Mouse (Mus musculus) thymus, postnatal 25 days (tissue): ENCODE results near the gene Kcng4.

Source experiments
- DNase-seq: peaks from one replicate; pipeline ENCODE4 v3.0.0; 2022

The Kcng4 gene

DNA sequence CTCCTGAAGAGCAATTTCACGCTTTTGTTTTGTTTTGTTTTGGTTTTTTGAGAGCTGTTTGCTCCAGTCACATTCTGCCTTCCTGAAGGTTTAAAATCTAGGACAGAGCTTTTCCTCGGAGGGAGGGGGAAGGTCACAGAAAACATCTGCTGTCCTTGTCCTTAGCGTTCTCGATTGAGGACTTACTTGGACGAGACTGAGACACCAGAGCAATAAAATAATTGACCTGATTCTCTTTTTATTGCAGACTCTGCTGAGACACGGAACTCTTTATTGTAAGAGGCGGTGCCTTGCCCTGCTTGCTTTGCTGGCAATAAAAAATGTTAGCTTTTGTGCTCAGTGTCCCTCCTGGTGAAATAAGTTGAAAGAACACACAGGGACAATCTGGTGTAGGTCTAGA, 4.3 kb upstream of the Kcng4 start:
- DNase-seq = no peak

DNA sequence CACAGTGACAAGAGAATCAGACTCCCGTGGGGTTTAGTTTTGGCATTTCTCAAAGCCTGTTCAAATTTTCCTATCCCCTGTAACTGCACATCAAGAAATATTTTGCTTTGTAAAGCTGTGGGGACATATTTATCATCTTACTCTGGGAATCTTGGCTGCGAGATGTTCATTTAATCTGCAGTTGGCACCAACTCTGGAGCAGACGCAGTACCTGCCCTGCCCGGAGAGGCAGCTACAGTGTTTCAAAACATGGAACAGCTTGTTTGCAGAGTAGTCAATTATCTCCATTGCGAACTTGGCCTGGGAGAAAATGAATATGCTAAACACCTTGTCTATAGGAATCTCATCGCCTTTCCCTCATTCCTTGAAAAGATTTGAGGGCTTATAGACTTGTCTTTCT, 2.8 kb upstream of the Kcng4 start:
- DNase-seq = no peak

DNA sequence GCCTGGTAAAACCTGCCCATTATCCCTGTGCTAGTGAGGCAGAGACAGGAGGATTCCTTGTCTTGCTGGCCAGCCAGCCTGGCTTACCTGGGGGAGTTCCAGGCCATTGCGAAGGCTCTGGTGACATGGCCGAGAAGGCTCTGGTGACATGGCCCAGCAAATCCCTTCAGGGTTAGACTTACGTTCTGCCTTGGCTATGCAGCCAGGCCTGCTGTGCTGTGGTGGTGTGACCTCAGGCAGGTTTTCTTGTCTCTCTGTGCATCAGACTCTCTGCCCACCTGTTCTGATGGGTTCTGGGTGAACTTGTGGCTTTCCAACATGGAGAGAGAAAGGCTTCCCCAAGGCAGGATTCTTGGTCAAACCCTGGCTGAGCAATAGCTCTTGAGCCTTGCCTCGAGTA, 1.9 kb upstream of the Kcng4 start:
- no peak for DNase-seq

DNA sequence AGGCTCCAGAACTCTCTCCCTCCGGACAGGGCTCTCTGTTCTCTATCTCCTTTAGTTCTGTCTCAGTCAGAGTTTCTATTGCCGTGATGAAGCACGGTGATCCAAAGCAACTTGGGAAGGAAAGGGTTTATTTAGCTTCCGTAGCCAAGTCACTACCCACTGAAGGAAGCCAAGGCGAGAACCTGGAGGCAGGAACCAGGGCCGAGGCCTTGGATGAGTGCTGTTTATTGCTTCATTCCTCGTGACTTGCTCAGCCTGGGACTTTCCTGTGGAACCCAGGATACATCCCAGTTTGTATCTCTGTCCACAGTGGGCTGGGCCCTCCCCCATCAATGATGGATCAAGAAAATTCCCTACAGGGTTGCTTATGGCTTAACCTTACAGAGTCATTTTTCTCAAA, 1.3 kb upstream of the Kcng4 start:
- DNase-seq = no peak

DNA sequence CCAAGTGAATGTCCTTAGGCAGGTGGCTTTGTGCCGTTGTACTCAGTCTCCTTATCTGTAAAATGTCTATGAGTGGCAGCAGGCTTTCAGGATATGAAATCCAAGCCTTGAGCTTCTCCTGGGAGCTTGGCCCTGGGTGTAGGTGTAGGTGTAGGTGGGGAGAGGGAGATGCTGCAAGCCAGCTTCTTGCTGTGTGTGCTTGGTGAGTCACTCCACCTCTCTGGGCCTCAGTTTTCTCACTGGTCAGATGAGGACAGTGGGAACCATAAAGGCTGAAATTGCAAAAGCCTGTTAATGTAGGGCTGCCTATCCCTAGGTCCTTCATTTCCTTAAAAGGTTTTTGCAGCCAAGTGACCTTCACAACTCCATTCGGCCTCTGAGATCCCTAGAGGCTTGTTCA, 478 bp upstream of the Kcng4 start:
- no peak for DNase-seq

DNA sequence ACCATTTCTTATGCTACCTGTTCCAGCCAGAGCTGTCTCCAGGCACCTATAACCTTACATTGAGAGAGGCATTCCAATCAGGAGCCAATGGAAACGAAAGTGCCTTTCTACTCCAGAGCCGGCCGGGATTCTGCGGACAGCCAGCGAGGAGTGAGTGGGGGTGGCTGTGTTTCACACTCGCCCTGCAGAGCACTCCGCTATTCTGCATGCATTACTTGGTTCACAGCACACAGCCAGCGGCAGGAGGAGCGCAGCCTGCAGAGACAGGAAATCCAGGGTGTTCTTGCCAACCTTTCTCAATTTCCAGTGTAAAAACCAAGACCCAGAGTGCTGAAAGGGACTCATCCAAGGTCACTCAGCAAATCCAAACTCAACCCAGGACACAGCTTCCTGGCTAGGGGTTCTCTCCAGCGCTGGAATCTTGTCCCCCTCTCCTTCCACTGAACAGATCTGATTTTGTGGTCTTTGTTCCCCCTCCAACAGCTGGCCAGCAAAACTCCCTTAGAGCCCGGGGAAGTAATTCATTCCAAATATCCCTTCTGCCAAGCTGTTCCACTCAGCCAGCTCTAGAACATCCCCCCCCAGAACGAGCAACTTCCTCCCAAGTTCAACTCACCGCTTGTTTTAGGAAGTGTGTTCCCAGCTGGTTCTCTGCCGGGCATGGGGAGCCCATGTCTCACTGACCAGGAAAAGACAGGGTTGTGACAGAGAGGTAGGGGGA, 704 bp downstream of the Kcng4 start:
- no peak for DNase-seq

DNA sequence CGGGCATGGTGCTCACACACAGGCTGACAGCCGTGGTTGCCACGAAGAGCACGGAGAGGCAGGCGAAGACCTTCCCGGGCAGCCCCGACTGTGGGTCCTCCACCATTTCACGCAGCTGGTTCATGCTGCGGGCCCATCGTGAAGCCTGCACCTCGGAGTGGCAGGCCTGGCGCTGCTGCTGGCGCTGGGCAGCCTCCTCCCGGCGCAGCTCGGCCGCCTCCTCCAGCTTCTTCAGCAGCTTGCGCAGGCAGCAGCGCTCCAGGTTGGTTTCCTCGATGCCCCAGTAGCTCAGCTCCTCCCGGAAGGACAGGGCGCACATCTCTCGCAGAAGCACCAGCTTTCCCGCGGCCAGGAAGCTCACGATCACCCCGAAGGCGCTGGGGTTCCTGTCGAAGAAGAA, 2.6 kb downstream of the Kcng4 start:
- DNase-seq = no peak

DNA sequence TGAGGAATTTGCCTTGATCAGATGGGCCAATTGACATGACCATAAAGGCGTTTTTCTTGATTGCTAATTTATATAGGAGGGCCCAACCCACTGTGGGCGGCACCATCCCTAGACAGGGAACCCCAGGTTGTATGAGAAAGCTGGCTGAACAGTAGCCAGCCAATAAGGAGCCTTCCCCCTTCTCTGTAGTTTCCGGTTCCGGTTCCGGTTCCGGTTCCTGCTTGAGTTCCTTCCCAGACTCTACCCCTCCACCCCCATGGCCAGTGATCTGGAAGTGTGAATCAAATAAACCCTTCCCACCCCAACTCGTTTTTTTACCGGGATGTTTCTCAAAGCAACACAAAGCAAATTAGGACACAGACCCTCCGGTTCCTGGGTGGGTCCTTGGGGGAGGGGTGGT, 3.2 kb downstream of the Kcng4 start:
- DNase-seq = no peak

DNA sequence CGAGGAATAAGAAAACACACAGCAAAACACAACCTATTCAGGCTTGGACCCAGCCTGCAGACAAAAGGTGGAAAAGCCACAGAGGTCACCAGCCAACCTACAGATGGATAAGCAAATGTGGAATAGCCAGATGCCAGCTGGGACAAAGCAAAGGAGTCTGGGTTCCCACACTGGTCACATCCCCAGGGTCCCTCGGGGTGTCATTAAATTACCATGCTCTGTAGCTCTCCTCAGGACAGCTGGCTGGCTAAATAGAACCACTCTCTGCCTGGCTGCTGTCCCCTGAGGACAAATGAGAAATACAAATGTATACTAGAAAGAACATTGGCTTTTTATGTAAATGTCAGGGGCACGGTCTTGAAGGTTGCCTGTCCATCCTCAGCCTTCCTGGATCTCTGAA, 4.6 kb downstream of the Kcng4 start:
- DNase-seq = no peak

DNA sequence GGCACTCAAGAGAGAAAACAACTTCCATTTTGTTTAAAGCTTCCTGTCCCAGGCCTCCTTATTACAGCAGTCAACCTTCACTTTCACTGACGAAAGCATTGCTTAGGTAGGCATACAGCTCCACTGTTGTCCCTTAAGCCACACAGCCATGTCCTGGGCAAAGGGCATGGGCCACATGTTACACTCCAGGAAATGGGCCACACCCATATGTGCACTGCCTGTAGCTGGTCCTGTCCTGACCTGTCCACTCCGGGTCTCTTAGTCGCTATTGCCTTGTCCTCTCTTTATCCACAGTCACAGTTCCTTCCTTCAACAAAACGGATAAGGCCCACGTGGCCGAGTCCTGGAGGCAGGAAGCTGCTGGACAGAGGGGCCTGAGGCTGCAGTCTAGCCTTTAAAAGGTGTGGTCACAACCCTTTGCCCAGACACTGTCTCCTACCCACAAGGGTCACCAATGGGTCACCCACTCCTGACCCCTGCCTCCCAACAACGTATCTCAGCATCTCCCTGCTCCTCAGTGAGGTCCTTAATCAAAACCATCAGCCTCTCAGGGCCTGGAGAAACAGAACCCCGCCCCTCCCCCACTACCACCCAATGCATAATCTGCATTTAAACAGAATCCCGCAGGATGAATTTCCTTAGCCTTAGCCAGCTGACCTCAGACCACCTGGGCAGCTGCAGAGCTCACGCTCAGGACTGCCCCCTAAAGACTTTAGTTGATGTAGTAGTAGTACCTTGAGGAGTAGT, 7.7 kb downstream of the Kcng4 start:
- DNase-seq = no peak

DNA sequence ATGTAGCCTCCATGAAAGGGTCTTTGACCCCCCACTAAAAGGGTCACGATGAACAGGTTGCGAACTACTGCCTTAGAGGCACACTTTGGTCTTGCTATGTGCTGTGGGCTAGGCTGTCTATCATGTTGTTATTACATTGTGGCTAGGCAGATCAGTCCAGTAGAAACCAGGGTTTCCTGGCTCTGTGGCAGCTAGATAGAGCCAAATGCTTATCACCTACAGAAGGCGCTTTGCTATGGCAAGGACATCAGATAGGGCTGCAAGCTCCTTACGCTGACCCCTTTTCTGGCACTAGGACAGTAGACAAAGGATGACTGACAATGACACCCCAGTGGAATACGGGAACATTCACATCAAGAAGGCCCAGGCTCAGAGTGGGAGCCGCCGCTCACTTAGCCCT, 8.3 kb downstream of the Kcng4 start:
- no peak for DNase-seq

DNA sequence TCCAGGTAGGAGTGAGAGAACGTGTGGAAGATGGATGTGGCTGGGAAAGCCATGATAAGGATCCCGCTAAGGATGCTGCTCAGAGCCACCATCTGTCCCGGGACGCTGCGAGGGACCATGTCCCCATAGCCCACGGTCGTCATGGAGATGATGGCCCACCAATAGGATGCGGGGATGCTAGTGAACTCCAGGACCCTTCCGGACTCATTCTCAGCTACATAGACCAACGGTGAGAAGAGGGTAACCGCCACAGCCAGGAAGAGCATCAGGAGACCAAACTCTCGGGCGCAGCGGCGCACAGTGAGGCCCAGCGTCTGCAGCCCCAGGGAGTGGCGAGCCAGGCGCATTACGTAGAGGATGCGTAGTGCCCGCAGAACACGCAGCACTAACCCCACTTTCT, 9.7 kb downstream of the Kcng4 start:
- DNase-seq = no peak

DNA sequence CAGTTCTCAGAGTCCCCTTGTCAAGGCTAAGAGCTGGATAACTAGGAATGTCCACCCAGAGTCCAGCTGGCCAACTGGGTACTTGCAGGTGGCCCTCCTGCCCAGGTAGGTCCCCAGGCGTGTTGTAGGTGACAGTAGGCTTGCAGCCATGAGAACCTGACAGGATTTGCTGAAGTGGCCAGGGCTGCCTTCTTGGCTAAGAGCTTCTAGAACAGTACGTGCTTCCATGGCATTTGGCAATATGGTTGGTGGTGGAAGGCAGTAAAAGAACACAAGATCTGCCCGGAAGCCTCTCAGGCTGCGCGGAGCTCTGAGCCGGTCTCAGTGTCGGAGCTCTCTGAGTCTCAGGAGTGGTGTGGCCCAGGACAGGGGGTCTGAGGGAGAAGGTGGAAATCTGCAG, 10.6 kb downstream of the Kcng4 start:
- DNase-seq = no peak

DNA sequence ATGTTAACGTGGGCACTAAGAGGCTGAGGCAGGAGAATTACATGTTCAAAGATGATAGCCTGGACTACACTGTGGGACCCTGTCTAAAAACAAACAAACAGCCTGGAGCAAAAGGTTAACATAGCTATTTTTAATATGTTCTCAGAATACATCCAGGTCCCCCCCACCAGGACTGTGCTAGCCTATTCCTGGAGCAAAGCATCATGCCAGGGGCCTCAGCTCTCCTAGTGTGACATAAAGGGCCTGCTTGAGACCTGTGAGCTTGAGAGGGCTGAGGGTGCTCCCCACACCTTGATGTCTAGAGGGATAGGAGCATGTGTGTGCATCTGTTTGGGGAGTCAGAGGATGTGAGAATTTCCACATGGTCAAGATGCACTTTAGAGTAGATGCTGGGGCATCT, 11.7 kb downstream of the Kcng4 start:
- DNase-seq = no peak

DNA sequence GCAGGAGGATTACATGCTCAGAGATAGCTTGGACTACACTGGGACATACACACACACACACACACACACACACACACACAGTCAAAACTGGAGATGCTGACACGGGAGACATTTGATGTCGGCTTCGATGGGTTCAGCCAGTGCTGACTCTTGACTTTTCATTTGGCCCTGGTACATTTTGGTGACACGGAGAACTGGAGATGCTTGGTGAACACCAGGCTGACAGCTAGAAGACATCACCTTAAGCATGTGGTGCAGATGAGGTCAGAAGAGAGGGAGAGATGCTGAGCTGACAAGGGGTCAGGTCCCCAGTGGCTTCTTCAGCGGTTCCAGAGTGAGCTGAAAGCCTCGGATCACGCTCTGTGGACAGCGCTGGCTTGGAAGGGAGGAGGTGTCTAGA, 12.4 kb downstream of the Kcng4 start:
- no peak for DNase-seq

DNA sequence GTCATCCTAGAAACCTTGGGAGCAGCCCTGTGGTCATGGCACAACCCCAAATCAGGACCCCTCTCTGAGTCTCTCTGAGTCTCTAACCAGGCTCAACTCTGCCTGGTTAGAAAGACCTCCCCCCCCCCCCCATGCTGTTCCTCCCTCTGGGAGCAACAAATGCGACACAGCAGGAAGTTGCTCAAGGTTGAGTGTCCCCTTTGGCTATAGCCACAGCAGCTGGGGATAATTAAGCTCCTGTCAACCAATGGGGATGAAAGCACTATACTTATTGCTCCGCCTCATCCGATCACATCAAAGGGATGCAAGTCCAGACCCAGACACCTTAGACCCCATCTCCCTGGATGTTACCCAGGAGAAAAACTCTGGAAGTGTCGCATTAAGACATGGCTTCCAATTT, 12.9 kb downstream of the Kcng4 start:
- no peak for DNase-seq

DNA sequence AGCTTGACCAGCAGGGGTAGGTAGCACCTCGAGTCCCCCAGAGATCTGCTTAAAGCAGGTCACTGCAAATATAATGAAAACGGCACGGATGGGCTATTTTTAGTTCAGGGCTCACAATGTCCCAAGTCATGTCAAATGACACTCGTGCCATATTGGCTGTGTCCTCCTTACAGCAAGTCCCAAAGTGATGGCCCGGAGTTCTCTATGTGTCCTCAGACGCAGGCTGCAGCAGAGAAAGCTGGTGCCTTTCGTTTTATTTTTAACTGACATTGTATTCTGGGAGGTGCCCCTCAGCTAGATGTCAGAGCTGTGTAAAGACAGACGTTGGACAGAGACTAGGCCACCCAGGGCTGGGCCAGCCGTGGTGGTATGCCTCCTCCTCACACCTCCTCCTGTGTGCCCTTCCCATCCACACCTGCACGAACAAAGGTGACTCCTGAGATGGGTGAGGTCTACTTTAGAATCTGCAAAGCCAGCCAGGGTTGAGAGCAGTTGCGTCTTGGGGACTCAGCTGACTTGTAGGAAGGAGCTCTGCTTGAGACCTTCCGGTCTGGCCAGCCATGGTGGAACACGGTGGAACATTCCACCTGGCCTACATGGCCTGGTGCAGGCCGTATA, 14.5 kb downstream of the Kcng4 start:
- DNase-seq = no peak

DNA sequence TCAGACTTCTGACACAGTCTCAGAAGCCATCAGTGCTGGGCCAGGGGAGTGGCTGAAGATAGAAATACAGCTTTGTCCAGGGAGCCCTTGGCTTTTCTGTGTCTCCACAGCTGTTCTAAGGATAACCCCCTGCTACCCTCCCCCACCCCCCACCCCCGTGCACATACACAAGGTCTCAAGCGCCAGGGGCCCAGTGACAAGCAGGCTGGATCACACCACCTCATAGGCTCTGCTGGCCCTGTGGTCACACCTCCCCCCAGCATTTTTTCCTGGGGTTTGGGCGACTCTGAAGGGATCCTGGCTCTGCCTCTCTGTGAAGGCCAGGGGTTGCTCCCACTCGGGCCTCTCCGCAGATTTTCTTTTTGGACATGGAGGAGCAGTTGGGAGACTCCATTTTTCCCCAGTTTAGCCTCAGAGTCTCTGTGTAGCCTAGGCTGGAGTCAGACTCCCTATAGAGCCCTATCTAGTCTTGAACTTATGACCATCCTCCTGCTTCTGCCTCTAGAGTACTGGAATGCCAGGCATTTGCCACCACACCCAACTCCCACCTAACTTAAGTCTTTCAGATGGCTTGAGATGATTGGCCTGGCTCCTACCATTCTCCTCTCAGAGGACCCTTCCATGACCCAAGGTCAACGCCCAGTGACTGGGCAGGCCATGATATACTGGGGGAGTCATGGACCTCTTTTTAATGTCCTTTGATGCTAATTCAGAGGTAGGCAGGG, 15.2 kb downstream of the Kcng4 start:
- DNase-seq = no peak

DNA sequence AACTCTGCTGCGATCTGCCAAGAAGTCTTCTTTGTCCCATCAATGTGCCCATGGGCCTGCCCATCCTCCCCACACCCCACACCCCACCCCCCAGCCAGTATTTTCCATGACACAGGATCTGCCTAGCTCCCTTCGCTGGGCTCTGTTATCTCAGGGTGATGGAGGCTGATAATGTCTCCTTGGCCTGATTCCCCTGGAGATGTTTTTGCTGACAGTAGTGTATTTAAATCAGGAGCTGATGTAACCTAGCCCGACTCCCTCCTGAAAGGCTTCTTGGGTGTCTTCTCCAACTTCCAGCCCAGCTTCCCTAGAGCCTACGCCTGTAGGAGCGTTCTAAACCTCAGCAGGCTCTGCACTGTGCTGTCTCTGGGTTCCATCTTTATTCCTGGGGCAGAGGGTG, 16.6 kb downstream of the Kcng4 start:
- no peak for DNase-seq

DNA sequence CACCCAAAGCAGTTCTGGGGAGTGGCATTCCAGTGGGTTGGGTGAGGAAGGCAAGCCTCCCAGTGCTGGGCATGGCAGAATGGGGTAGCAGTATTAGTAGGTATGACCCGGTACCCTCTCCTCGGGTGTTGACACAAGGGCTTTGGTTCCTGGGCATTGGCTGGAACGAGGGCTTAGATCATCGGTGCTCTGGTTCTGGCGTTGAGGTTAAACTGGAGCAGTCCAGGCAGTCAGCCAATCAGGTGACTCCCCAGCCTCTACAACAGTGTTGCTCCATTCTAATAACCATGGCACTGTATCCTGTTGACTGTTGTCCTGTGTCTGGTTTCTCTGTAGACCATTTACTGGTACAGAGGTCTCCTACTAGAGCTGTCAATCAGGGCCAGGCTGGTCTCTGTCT, 17.9 kb downstream of the Kcng4 start:
- DNase-seq = no peak

DNA sequence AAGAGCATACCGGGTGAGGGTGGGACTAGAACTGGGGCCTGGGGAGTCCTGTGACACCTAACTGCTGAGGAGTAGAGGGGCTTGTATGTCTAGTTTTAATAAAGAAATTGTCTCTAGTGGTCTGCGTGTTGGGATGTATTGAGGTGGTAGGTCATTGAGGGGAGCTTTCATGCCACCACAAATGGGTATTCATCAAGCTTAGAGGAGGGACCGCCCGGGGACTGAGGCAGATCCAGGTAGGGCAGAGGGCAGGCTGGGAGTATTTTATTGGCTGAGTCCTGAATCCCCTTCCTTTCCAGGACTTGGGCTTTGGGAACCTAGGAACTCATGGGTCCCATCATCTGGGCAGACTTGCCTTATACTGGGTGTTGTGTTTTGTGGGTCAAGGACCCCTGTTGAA, 18.7 kb downstream of the Kcng4 start:
- no peak for DNase-seq

DNA sequence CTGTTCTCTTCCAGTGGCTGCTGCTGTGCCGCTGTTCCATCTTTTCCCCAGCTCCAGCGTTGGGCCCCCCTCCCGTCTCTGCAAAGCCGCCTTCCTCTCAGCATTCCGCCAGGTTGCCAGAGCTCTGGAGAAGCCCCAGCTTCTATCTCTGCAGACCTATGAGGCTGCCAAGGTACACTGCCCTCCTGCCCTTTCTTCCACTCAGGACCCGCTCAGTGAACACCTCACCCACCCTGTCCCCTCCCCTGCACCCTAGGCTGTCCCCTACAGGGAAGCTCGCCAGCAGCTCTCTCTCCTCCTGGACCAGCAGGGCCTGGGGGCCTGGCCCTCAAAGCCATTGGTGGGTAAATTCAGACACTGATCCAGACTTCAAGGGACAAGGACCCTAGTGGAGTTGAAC, 19.1 kb downstream of the Kcng4 start:
- DNase-seq = no peak

DNA sequence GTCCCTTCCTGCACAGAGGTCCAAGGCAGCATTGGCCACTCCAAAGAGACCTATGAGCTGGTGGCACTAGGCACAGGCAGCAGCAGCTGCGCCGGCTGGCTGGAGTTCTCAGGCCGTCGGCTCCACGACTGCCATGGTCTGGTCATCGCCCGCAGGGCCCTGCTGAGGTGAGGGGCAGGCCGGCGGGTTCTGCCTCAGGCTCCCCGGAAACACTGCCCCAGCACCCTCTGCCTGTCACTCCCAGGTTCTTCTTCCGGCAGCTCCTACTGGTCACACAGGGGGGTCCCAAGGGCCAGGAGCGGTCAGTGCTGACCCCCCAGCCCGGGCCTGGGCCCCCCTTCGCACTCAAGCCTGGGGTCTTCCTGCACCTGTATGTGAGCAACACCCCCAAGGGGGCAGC, 20.4 kb downstream of the Kcng4 start:
- no peak for DNase-seq

DNA sequence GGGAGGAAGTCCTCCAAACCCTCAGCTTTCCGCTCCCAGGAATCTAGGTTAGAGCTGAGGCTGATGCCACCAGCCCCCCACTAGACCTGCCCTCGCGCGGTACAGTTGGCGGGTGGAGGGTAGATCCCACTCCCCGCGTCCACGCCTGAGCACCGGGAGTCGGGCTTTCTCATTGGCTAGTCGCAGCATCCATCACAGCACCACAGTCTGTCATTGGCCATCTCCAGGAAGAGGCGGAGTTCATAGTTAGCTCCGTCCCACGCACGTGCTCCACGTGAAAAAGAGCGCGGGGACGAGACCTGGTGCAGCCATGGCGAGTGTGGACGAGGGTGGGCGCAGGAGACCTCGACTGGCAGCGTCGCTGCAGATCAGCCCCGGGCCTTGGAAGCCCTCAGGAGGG, 23.0 kb downstream of the Kcng4 start, which contains the start of gene Adad2:
Adad2 (plus strand) TSS at position 277 of the 400 bp plus-strand sequence.
- no peak for DNase-seq
